Comparison of ENCODE assay signal across 26 mouse cellular contexts in the genomic region with DNA sequence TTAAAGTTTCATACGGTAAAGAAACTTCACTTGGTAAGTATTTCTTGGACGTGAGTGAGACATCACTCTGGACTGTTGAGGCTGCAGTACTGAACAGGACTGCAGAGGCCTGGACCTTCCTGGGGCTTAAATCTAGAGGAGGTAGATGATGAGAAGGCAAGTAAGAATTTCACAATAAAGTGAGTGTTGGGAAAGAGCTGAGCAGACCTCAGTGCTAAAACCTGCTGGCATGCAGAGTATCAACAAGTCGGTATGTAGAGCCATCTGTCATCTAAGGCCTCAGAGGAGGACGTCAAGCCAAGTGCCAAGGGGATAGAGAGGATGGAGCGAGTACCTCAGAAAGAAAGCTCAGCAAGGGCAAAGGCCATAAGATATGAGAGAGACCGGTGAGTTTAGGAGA. TPM values are rescaled to one million over a fixed set of nuclear protein-coding genes. Genes with fewer than 3 reads are reported as not detected.
DNase-seq lines count a peak whose midpoint lies in the region; ATAC-seq and TF ChIP-seq lines count a peak whose summit lies in the region.
"Had no signal": no experiment of that assay in that cellular context is flagged by ENCODE, and none has a peak within 500 bp of the region (broad histone marks: within the 10 kb centered on the region; RNA-seq: fewer than 3 reads in every experiment).

No protein-coding gene starts in this region.

- TF ChIP-seq CTCF in lung, postnatal 0 days (IDR thresholded peaks at IDR 0.05) = no peak
- TF ChIP-seq CTCF in stomach, postnatal 0 days (IDR thresholded peaks at IDR 0.05; ENCODE audit: low read depth) = no peak

- no peaks in the 10 kb centered on the region for H3K9me3 ChIP-seq in lung, postnatal 0 days (ENCODE audit: low read length)
- H3K9me3 ChIP-seq in stomach, postnatal 0 days (ENCODE audit: control insufficient read depth, low read length) = no peaks in the 10 kb centered on the region
- H3K9me3 ChIP-seq: G1E had no signal

- H3K4me3 ChIP-seq in lung, postnatal 0 days (ENCODE audit: low read depth, low read length) = no peak overlapping the region
- H3K4me3 ChIP-seq in stomach, postnatal 0 days (ENCODE audit: low read depth, low read length) = no peak overlapping the region

- peak; percentile 9 for DNase-seq in lung, postnatal 0 days (ENCODE audit: low spot score)
- no peak for DNase-seq in lung, postnatal 25 days (ENCODE audit: low spot score)
- DNase-seq in 3T3-L1 (ENCODE audit: low read depth, low spot score) (peak; percentile 52), NIH3T3 (ENCODE audit: low read depth) (peak; percentile 75)
- DNase-seq in stomach, postnatal 0 days (ENCODE audit: low spot score) = no peak
- DNase-seq in urinary bladder, postnatal 4 days (ENCODE audit: low spot score in 2 of 2) = no peak
- no peak for DNase-seq in heart, adult 18-20 months
- no peak for DNase-seq in spleen, adult 18-20 months
- DNase-seq: adrenal gland, adult 2 months; adrenal gland, adult 8-10 months; adrenal gland, postnatal 10 days; adrenal gland, postnatal 14 days; adrenal gland, postnatal 25 days; adrenal gland, postnatal 36 days; B cell, adult 2 months; cerebellum, adult 11 months; cerebellum, adult 11-12 months; cerebellum, adult 18-20 months; cerebellum, adult 2 months had no signal

- no peak overlapping the region for H3K9ac ChIP-seq in lung, postnatal 0 days (replicated peaks; ENCODE audit: low read depth)
- no peak overlapping the region for H3K9ac ChIP-seq in stomach, postnatal 0 days (ENCODE audit: low read length)

- H3K27me3 ChIP-seq in lung, postnatal 0 days (replicated peaks; ENCODE audit: insufficient read depth, low read length) = 0 out of 2 replicates have a peak, but pooled peaks cover 2% of the 10 kb centered on the region
- H3K27me3 ChIP-seq in stomach, postnatal 0 days (ENCODE audit: control insufficient read depth, insufficient read depth, low read length) = no peaks in the 10 kb centered on the region
- H3K27me3 ChIP-seq: CH12.LX had no signal

- H3K4me2 ChIP-seq in lung, postnatal 0 days (replicated peaks; ENCODE audit: low read depth, low read length) = no peak overlapping the region
- no peak overlapping the region for H3K4me2 ChIP-seq in stomach, postnatal 0 days (replicated peaks; ENCODE audit: low read depth)

- no peak for ATAC-seq in lung, postnatal 0 days
- ATAC-seq in stomach, postnatal 0 days (ENCODE audit: low FRiP score, low TSS enrichment) = peak; percentile 26; the same call in 1 of the 2 replicates
- ATAC-seq: activated CD4-positive, CD25-positive, alpha-beta regulatory T cell, adult 4 months; CD4-positive, CD25-positive, alpha-beta regulatory T cell, adult 4 months; Patski had no signal

- H3K4me1 ChIP-seq in lung, postnatal 0 days (ENCODE audit: insufficient read depth, low read depth, low read length) = no peaks in the 10 kb centered on the region
- H3K4me1 ChIP-seq in stomach, postnatal 0 days (replicated peaks; ENCODE audit: control insufficient read depth, insufficient read depth) = no peaks in the 10 kb centered on the region

- no peak for TF ChIP-seq EP300 in lung, postnatal 0 days (IDR thresholded peaks at IDR 0.05)
- TF ChIP-seq EP300 in stomach, postnatal 0 days (optimal IDR thresholded peaks at IDR 0.05) = no peak

- 62% methylated on average over 6 of the region's 6 CpGs for WGBS in lung, postnatal 0 days
- WGBS in stomach, postnatal 0 days = 61% methylated on average over 6 of the region's 6 CpGs

- no peak overlapping the region for H3K27ac ChIP-seq in lung, postnatal 0 days (ENCODE audit: low read length)
- no peak overlapping the region for H3K27ac ChIP-seq in stomach, postnatal 0 days (replicated peaks)

- H3K36me3 ChIP-seq in lung, postnatal 0 days (ENCODE audit: insufficient read depth, low read length) = no peaks in the 10 kb centered on the region
- no peaks in the 10 kb centered on the region for H3K36me3 ChIP-seq in stomach, postnatal 0 days (ENCODE audit: control insufficient read depth, insufficient read depth, low read length)
- H3K36me3 ChIP-seq: G1E had no signal

RNA-seq across cellular contexts. Expression of a gene that starts 8.4 kb away (rescaled TPM):
- 0.58 and 0.61 TPM in 2 replicates for polyA plus RNA-seq in lung, postnatal 0 days (2015; fragmentation: Nextera tagmentation; extraction: Ambion mirVana)
- polyA plus RNA-seq in stomach, postnatal 0 days (2015; fragmentation: Nextera tagmentation; extraction: Ambion mirVana) = 0.83 and 0.87 TPM in 2 replicates
- 1 to 10 TPM; 1.0 to 1.2 TPM for total RNA-seq in heart, adult 18-20 months (2021)
- total RNA-seq: CH12.LX, MEL had no signal
- polyA plus RNA-seq: activated CD4-positive, CD25-positive, alpha-beta regulatory T cell, adult 4 months; CD4-positive, CD25-positive, alpha-beta regulatory T cell, adult 4 months; cerebellum, adult 2 months; G1E had no signal

RNA-seq across cellular contexts. Expression of a gene that starts 49.4 kb away (rescaled TPM):
- polyA plus RNA-seq in lung, postnatal 0 days (2015; fragmentation: Nextera tagmentation; extraction: Ambion mirVana) = 6.1 and 6.4 TPM in 2 replicates
- 6.6 and 7.1 TPM in 2 replicates for polyA plus RNA-seq in stomach, postnatal 0 days (2015; fragmentation: Nextera tagmentation; extraction: Ambion mirVana)
- 1 to 10 TPM; 7.2 to 9.2 TPM for total RNA-seq in heart, adult 18-20 months (2021)
- total RNA-seq: MEL had no signal
- polyA plus RNA-seq: C2C12, G1E had no signal

Comparison
In these comparisons a context has a peak if more than half of its experiments do, and no peak if none do; other contexts are left out.
1. DNase-seq: peak in lung, postnatal 0 days (single experiment), 3T3-L1 (single experiment) and NIH3T3 (single experiment); none in lung, postnatal 25 days (single experiment), stomach, postnatal 0 days (single experiment), urinary bladder, postnatal 4 days (0 of 2), heart, adult 18-20 months (0 of 2) and spleen, adult 18-20 months (0 of 2).